Mouse (Mus musculus) monocyte, adult 5-6 weeks (primary cell): ENCODE data around the gene Tmigd1. TPM values are rescaled to one million over a fixed set of nuclear protein-coding genes. Genes with fewer than 3 reads are reported as not detected.

ENCODE experiments used
- ATAC-seq: fragments of 153-309, 156-312 bp; replicated peaks from 2 replicates; pipeline ENCODE4 v1.8.0; 2017; ENCODE audit warnings: mild to moderate bottlenecking; ENCODE audit not compliant: low TSS enrichment, insufficient number of reproducible peaks, severe bottlenecking, poor library complexity, low FRiP score
- total RNA-seq: library from RNA; stranded (forward); fragments of 200-1000, 200-491, 200-594 nt; gene quantifications from 3 replicates; pipeline ENCODE4 v1.2.3, GENCODE M21; 2017

Tmigd1 gene
- total RNA-seq, 1 experiment from 2014 or later, result 0.76 TPM

- ATAC-seq, result peak; percentile 93
These were observed 43.6 kb downstream of the Tmigd1 start for GRCm38 (mm10) chr11:76945386-76946202.

- no peak for ATAC-seq
These were observed 44.2 kb downstream of the Tmigd1 start for GRCm38 (mm10) chr11:76946203-76946585.

- ATAC-seq, result no peak
These were observed 51.6 kb downstream of the Tmigd1 start for GRCm38 (mm10) chr11:76953536-76953935.

- no peak for ATAC-seq
These were observed 63.7 kb downstream of the Tmigd1 start for GRCm38 (mm10) chr11:76965703-76966102.

Other genes starting within 250 kb of the Tmigd1 start
- not detected in 3 replicates for gene Bhlha9, start 229.7 kb upstream of the Tmigd1 start, total RNA-seq
- gene Trarg1, start 222.4 kb upstream of the Tmigd1 start, total RNA-seq, result not detected in 3 replicates
- 43.3 to 103 TPM (median 80.0 TPM) in 3 replicates for gene Gosr1, start 138.6 kb upstream of the Tmigd1 start, total RNA-seq
- 37.7 to 55.0 TPM (median 54.1 TPM) in 3 replicates for gene Cpd, start 55.1 kb upstream of the Tmigd1 start, total RNA-seq
- 87.2 to 135 TPM (median 98.4 TPM) in 3 replicates for gene Blmh, start 22.6 kb downstream of the Tmigd1 start, total RNA-seq
- 5.0 to 11.6 TPM (median 11.4 TPM) in 3 replicates for gene Slc6a4, start 96.4 kb downstream of the Tmigd1 start, total RNA-seq
- 38.3 to 53.1 TPM (median 43.4 TPM) in 3 replicates for gene Nsrp1, start 176.3 kb downstream of the Tmigd1 start, total RNA-seq